Mouse (Mus musculus): ENCODE data around the gene Cyp4f14. TPM values are rescaled to one million over a fixed set of nuclear protein-coding genes. Genes with fewer than 3 reads are reported as not detected.
A peak's percentile ranks its signal among the peaks of the same experiment; 100 is the strongest.

Cyp4f14 gene
- polyA plus RNA-seq (2016; fragmentation: Nextera tagmentation; extraction: Ambion mirVana) = not detected in 2 replicates

- Histone ChIP-seq H3K4me1 (no peaks in the 10 kb centered on the region), H3K27ac (no peak within 1 kb of the TSS), H3K9ac (no peak within 1 kb of the TSS), H3K27me3 (peaks cover 17% of the 10 kb centered on the region), H3K4me2 (no peak within 1 kb of the TSS), H3K4me3 (replicated peaks) (no peak within 1 kb of the TSS), H3K36me3 (replicated peaks) (no peaks in the 10 kb centered on the region), H3K9me3 (no peaks in the 10 kb centered on the region)
- ATAC-seq (ENCODE audit: low FRiP score) = no peak
- 79% methylated on average over 2 of the region's 2 CpGs for WGBS
These were observed at the start of gene Cyp4f14 for GRCm38 (mm10) chr17:32917131-32917530. Cyp4f14 (minus strand) TSS chr17:32917342.

- H3K9me3 ChIP-seq = no peaks in the 10 kb centered on the region
- peak; percentile 100 for ATAC-seq (ENCODE audit: low FRiP score)
- peak within 1 kb of the TSS; percentile 86 for H3K27ac ChIP-seq
- no peaks in the 10 kb centered on the region for H3K36me3 ChIP-seq (replicated peaks)
- peaks cover 17% of the 10 kb centered on the region for H3K4me1 ChIP-seq
- peak within 1 kb of the TSS; percentile 70 for H3K9ac ChIP-seq
- H3K4me2 ChIP-seq = peak within 1 kb of the TSS; percentile 82
- 0% methylated on average over 33 of the region's 33 CpGs for WGBS
- H3K4me3 ChIP-seq (replicated peaks) = peak within 1 kb of the TSS; percentile 80
- peaks cover 3% of the 10 kb centered on the region; the same call in 1 of the 2 replicates for H3K27me3 ChIP-seq
These were observed 48.6 kb upstream of the Cyp4f14 start, which contains the start of gene Zfp472 for GRCm38 (mm10) chr17:32965623-32966290. Zfp472 (plus strand) TSS chr17:32965814.

GRCm38 (mm10) chr17:32965253-32965622 is 48.1 kb upstream of the Cyp4f14 start:
- peak; percentile 62 for ATAC-seq (ENCODE audit: low FRiP score)
- peaks cover 17% of the 10 kb centered on the region for H3K4me1 ChIP-seq
- peak overlapping the region; percentile 80 for H3K4me3 ChIP-seq (replicated peaks)
- H3K36me3 ChIP-seq (replicated peaks) = no peaks in the 10 kb centered on the region
- peak overlapping the region; percentile 82 for H3K4me2 ChIP-seq
- H3K9ac ChIP-seq = peak overlapping the region; percentile 70
- H3K9me3 ChIP-seq = no peaks in the 10 kb centered on the region
- peaks cover 3% of the 10 kb centered on the region; the same call in 1 of the 2 replicates for H3K27me3 ChIP-seq
- under 1% methylated on average over 14 of the region's 14 CpGs for WGBS
- H3K27ac ChIP-seq = 0 out of 2 replicates have a peak overlapping the region, but pooled peaks have one; percentile 19

GRCm38 (mm10) chr17:32951441-32951840 is 34.3 kb upstream of the Cyp4f14 start:
- H3K9ac ChIP-seq = no peak overlapping the region
- no peak overlapping the region for H3K27ac ChIP-seq
- H3K4me3 ChIP-seq (replicated peaks) = no peak overlapping the region
- no peaks in the 10 kb centered on the region for H3K36me3 ChIP-seq (replicated peaks)
- H3K4me2 ChIP-seq = no peak overlapping the region
- H3K27me3 ChIP-seq = no peaks in the 10 kb centered on the region
- H3K4me1 ChIP-seq = peaks cover 5% of the 10 kb centered on the region; the same call in 1 of the 2 replicates
- 27% methylated on average over 16 of the region's 16 CpGs for WGBS
- H3K9me3 ChIP-seq = no peaks in the 10 kb centered on the region
- ATAC-seq (ENCODE audit: low FRiP score) = no peak

- ATAC-seq (ENCODE audit: low FRiP score) = no peak
- H3K4me1 ChIP-seq = peaks cover 5% of the 10 kb centered on the region; the same call in 1 of the 2 replicates
- H3K27me3 ChIP-seq = no peaks in the 10 kb centered on the region
- no peaks in the 10 kb centered on the region for H3K9me3 ChIP-seq
- no peak overlapping the region for H3K9ac ChIP-seq
- H3K4me2 ChIP-seq = no peak overlapping the region
- WGBS = 82% methylated on average over 11 of the region's 11 CpGs
- no peak overlapping the region for H3K27ac ChIP-seq
- no peaks in the 10 kb centered on the region for H3K36me3 ChIP-seq (replicated peaks)
- no peak overlapping the region for H3K4me3 ChIP-seq (replicated peaks)
These were observed 33.9 kb upstream of the Cyp4f14 start for GRCm38 (mm10) chr17:32951006-32951405.

GRCm38 (mm10) chr17:32950136-32950535 is 33.0 kb upstream of the Cyp4f14 start:
- Histone ChIP-seq H3K4me2 (no peak overlapping the region), H3K36me3 (replicated peaks) (no peaks in the 10 kb centered on the region), H3K27me3 (no peaks in the 10 kb centered on the region), H3K9ac (no peak overlapping the region), H3K4me1 (peaks cover 5% of the 10 kb centered on the region; the same call in 1 of the 2 replicates), H3K9me3 (no peaks in the 10 kb centered on the region), H3K27ac (no peak overlapping the region), H3K4me3 (replicated peaks) (no peak overlapping the region)
- 86% methylated on average over 3 of the region's 3 CpGs for WGBS
- ATAC-seq (ENCODE audit: low FRiP score) = no peak

- H3K27ac ChIP-seq = no peak within 1 kb of the TSS
- peak within 1 kb of the TSS; percentile 21; the same call in 1 of the 2 replicates for H3K9ac ChIP-seq
- H3K4me1 ChIP-seq = peaks cover 5% of the 10 kb centered on the region; the same call in 1 of the 2 replicates
- no peaks in the 10 kb centered on the region for H3K27me3 ChIP-seq
- H3K36me3 ChIP-seq (replicated peaks) = no peaks in the 10 kb centered on the region
- 45% methylated on average over 12 of the region's 12 CpGs for WGBS
- peak; percentile 65; the same call in 1 of the 2 replicates for ATAC-seq (ENCODE audit: low FRiP score)
- H3K9me3 ChIP-seq = no peaks in the 10 kb centered on the region
- peak within 1 kb of the TSS; percentile 40 for H3K4me3 ChIP-seq (replicated peaks)
- peak within 1 kb of the TSS; percentile 49 for H3K4me2 ChIP-seq
These were observed 30.2 kb upstream of the Cyp4f14 start, which contains the start of gene Cyp4f13 for GRCm38 (mm10) chr17:32947215-32947914. Cyp4f13 (minus strand) TSS chr17:32947402.

- no peak for ATAC-seq (ENCODE audit: low FRiP score)
These were observed 29.6 kb upstream of the Cyp4f14 start for GRCm38 (mm10) chr17:32946716-32947115.

GRCm38 (mm10) chr17:32944402-32945035 is 27.4 kb upstream of the Cyp4f14 start:
- no peak overlapping the region for H3K4me2 ChIP-seq
- WGBS = 67% methylated on average over 3 of the region's 3 CpGs
- H3K4me3 ChIP-seq (replicated peaks) = no peak overlapping the region
- no peaks in the 10 kb centered on the region for H3K9me3 ChIP-seq
- peaks cover 5% of the 10 kb centered on the region; the same call in 1 of the 2 replicates for H3K4me1 ChIP-seq
- no peaks in the 10 kb centered on the region; the same call in 1 of the 2 replicates for H3K27me3 ChIP-seq
- ATAC-seq (ENCODE audit: low FRiP score) = no peak
- H3K27ac ChIP-seq = no peak overlapping the region
- H3K9ac ChIP-seq = no peak overlapping the region
- H3K36me3 ChIP-seq (replicated peaks) = no peaks in the 10 kb centered on the region

More at GRCm38 (mm10) chr17:32946716-32947115, 29.6 kb upstream of the Cyp4f14 start:
- no peaks in the 10 kb centered on the region; the same call in 1 of the 2 replicates for H3K27me3 ChIP-seq
- H3K9ac ChIP-seq = peak overlapping the region; percentile 21; the same call in 1 of the 2 replicates
- peak overlapping the region; percentile 49 for H3K4me2 ChIP-seq
- no peaks in the 10 kb centered on the region for H3K9me3 ChIP-seq
- H3K4me3 ChIP-seq (replicated peaks) = peak overlapping the region; percentile 40
- 71% methylated on average over 9 of the region's 9 CpGs for WGBS
- peaks cover 5% of the 10 kb centered on the region; the same call in 1 of the 2 replicates for H3K4me1 ChIP-seq
- no peaks in the 10 kb centered on the region for H3K36me3 ChIP-seq (replicated peaks)
- no peak overlapping the region for H3K27ac ChIP-seq

GRCm38 (mm10) chr17:32943661-32944060 is 26.5 kb upstream of the Cyp4f14 start:
- Histone ChIP-seq H3K27ac (no peak overlapping the region), H3K9me3 (no peaks in the 10 kb centered on the region), H3K36me3 (replicated peaks) (no peaks in the 10 kb centered on the region), H3K4me1 (peaks cover 5% of the 10 kb centered on the region; the same call in 1 of the 2 replicates), H3K4me3 (replicated peaks) (no peak overlapping the region), H3K4me2 (no peak overlapping the region), H3K9ac (no peak overlapping the region), H3K27me3 (no peaks in the 10 kb centered on the region; the same call in 1 of the 2 replicates)
- no peak for ATAC-seq (ENCODE audit: low FRiP score)
- WGBS = 94% methylated on average over 3 of the region's 3 CpGs

GRCm38 (mm10) chr17:32939831-32940230 is 22.7 kb upstream of the Cyp4f14 start:
- no peak overlapping the region for H3K4me3 ChIP-seq (replicated peaks)
- H3K4me1 ChIP-seq = no peaks in the 10 kb centered on the region
- no peak overlapping the region for H3K4me2 ChIP-seq
- H3K9ac ChIP-seq = no peak overlapping the region
- no peaks in the 10 kb centered on the region; the same call in 1 of the 2 replicates for H3K27me3 ChIP-seq
- H3K9me3 ChIP-seq = no peaks in the 10 kb centered on the region
- no peak overlapping the region for H3K27ac ChIP-seq
- H3K36me3 ChIP-seq (replicated peaks) = no peaks in the 10 kb centered on the region
- ATAC-seq (ENCODE audit: low FRiP score) = no peak
- 76% methylated on average over 4 of the region's 4 CpGs for WGBS

GRCm38 (mm10) chr17:32927803-32928202 is 10.7 kb upstream of the Cyp4f14 start:
- no peaks in the 10 kb centered on the region for H3K36me3 ChIP-seq (replicated peaks)
- no peak overlapping the region for H3K9ac ChIP-seq
- H3K4me2 ChIP-seq = no peak overlapping the region
- no peak overlapping the region for H3K4me3 ChIP-seq (replicated peaks)
- H3K4me1 ChIP-seq = peaks cover 11% of the 10 kb centered on the region
- no peak for ATAC-seq (ENCODE audit: low FRiP score)
- peaks cover 16% of the 10 kb centered on the region for H3K27me3 ChIP-seq
- no peak overlapping the region for H3K27ac ChIP-seq
- WGBS = 84% methylated on average over 5 of the region's 5 CpGs
- H3K9me3 ChIP-seq = no peaks in the 10 kb centered on the region

Data from forebrain, embryonic 12.5 days (tissue).